Mouse (Mus musculus): ENCODE data around the gene Nudt4.

GRCm38 (mm10) chr10:95545051-95545450 is 18.9 kb downstream of the Nudt4 start:
- no peak for TF ChIP-seq POLR2A (IDR thresholded peaks at IDR 0.05; ENCODE audit: control insufficient read depth, extremely low read depth, insufficient read depth, low read length, poor library complexity)
- TF ChIP-seq CTCF (IDR thresholded peaks at IDR 0.05; ENCODE audit: borderline replicate concordance, control insufficient read depth, extremely low read depth, insufficient read depth, low read length, poor library complexity), result no peak

All from thymus, adult 2 months (tissue).